Mouse (Mus musculus) heart, embryonic 16.5 days (tissue): ENCODE measurements around the gene Rai1. TPM values are rescaled to one million over a fixed set of nuclear protein-coding genes. Genes with fewer than 3 reads are reported as not detected.

Source experiments
- ATAC-seq: fragments of 200-750 bp; cut with Nextera tagmentation; replicated peaks from 2 replicates; pipeline ENCODE4 v1.8.0; 2017; ENCODE audit warnings: moderate number of reproducible peaks; ENCODE audit not compliant: insufficient read depth, low FRiP score; ENCODE audit errors: extremely low read depth
- H3K27ac ChIP-seq: fragments of 300-500 bp; sonication (generic); 2 replicates; pipeline ENCODE4 v1.5.1; 2014; ENCODE audit warnings: mild to moderate bottlenecking, low read length, control low read depth, moderate library complexity
- H3K27me3 ChIP-seq: fragments of 300-500 bp; sonication (generic); 2 replicates; pipeline ENCODE4 v1.6.1; 2014; ENCODE audit warnings: low read length, mixed read lengths; ENCODE audit not compliant: control insufficient read depth, insufficient read depth
- H3K36me3 ChIP-seq: fragments of 300-500 bp; sonication (generic); 2 replicates; pipeline ENCODE4 v1.6.1; 2014; ENCODE audit not compliant: control insufficient read depth, insufficient read depth
- H3K4me1 ChIP-seq: fragments of 300-500 bp; sonication (generic); 2 replicates; pipeline ENCODE4 v1.6.1; 2014; ENCODE audit warnings: low read length, mixed read lengths; ENCODE audit not compliant: control insufficient read depth, insufficient read depth
- H3K4me2 ChIP-seq: fragments of 300-500 bp; sonication (generic); 2 replicates; pipeline ENCODE4 v1.6.1; 2014; ENCODE audit warnings: low read depth, mild to moderate bottlenecking, control low read depth, low read length
- H3K4me3 ChIP-seq: fragments of 300-500 bp; sonication (generic); 2 replicates; pipeline ENCODE4 v1.5.1; 2014; ENCODE audit warnings: mild to moderate bottlenecking, control low read depth, low read length
- H3K9ac ChIP-seq: fragments of 300-500 bp; sonication (generic); 2 replicates; pipeline ENCODE4 v1.6.1; 2014; ENCODE audit warnings: low read length, control low read depth
- H3K9me3 ChIP-seq: fragments of 300-500 bp; sonication (generic); replicated peaks from 2 replicates; pipeline ENCODE4 v1.6.1; 2016; ENCODE audit warnings: low read length; ENCODE audit not compliant: control insufficient read depth
- WGBS: fragments of 180-500 bp; shearing (Covaris S2); extraction: QIAGEN DNeasy Blood & Tissue Kit; methylation state at CpG from one replicate; pipeline ENCODE4 v1.1.7; 2014; 5-methylcytosine and 5-hydroxymethylcytosine counted together
- polyA plus RNA-seq: library from polyadenylated mRNA; unstranded; fragments of >200 nt; fragmentation: Nextera tagmentation; extraction: Ambion mirVana; gene quantifications from 2 replicates; pipeline ENCODE4 v1.2.1, GENCODE M21; 2015

The Rai1 gene
- polyA plus RNA-seq, 1 experiment from 2014 or later = 15.7 TPM

DNA sequence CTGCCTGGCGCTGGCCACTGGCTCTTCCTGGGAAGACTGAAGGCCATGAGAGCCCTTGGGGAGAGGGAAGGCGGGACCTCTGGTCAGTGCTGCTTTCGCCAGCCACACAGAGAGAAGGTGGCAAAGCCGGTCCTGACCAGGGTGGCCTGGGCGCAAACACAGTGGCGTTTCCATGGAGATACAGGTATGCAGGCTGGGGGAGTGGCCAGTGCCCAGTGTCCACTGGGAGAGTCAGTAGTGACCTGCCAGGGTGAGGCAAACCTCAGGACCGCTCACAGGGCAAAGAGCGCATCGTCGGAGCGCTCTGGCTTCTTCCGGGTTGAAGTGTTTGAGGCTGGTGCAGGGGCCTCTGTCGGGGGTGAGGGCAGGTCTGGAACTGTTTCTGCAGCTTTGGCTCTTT lies 125.0 kb downstream of the Rai1 start:
- ATAC-seq = no peak
- Histone ChIP-seq H3K27ac (no peak overlapping the region), H3K36me3 (no peaks in the 10 kb centered on the region), H3K9ac (no peak overlapping the region), H3K27me3 (no peaks in the 10 kb centered on the region), H3K4me2 (no peak overlapping the region), H3K4me3 (no peak overlapping the region), H3K9me3 (no peaks in the 10 kb centered on the region), H3K4me1 (peaks cover 45% of the 10 kb centered on the region)
- WGBS = 73% methylated on average over 13 of the region's 13 CpGs

DNA sequence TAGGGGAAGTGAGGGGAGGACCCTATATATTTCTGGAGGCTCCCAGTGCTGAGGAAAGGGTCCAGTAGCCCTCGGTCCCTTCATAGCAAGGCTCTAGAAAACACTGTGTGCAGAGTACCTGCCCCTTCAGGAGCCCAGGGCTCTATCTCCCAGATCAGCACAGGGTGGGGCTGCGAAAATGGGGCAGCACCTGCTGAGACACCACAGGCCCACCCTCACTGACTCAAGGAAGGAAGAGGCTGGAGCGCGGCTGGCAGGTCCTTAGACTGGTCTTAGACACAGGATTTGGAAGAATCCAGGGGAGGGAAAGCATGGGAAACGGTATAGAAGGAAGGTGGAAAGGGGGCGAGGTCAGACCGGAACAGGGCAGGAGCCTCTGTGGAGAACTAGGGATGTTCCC lies 125.7 kb downstream of the Rai1 start:
- Histone ChIP-seq H3K4me2 (no peak overlapping the region), H3K9ac (no peak overlapping the region), H3K27ac (no peak overlapping the region), H3K4me1 (peaks cover 42% of the 10 kb centered on the region), H3K27me3 (no peaks in the 10 kb centered on the region), H3K4me3 (no peak overlapping the region), H3K36me3 (no peaks in the 10 kb centered on the region), H3K9me3 (no peaks in the 10 kb centered on the region)
- no peak for ATAC-seq
- 83% methylated on average over 7 of the region's 7 CpGs for WGBS

DNA sequence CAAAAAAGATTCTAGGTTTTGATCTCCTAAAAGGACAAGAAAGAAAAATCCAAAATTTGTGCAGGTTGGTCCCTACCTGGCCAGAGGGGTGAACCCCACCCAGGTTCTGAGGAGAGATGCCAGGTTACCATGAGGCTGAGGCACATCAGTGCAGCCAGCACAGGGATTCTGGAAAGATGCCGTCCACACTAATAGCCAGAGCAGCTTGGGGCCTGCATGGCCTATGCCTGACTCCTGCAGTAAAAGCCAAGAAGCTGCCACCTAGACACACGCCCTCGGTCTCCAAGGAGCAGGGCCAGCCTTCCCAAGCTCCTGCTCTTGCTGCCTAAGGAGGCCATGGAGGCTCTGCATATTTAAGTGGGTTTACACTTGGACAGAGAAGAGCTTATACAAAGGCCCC lies 126.5 kb downstream of the Rai1 start:
- WGBS = 83% methylated on average over 3 of the region's 3 CpGs
- H3K27ac ChIP-seq = no peak overlapping the region

DNA sequence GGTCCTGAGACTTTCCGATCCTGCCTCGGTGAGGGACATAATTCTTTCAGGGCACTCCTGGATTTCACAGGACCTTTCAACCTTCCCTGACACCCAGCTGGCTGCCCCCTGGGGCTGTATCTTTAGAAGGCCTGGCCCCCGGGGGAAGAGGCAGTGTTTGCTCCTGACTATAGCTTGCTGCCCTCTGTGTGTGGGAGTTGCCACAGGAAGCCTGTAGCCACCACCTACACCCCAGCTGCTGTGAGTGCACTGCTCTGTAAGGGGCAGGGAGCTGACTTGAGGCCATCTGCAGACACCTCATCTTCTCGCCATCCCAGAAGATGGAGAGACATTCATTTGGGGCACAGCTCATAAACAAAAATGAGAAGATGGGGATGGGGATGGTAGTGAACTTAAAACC lies 127.1 kb downstream of the Rai1 start:
- Histone ChIP-seq H3K27ac (peak overlapping the region; percentile 24; the same call in 1 of the 2 replicates), H3K4me2 (no peak overlapping the region), H3K36me3 (no peaks in the 10 kb centered on the region; the same call in 1 of the 2 replicates), H3K4me3 (no peak overlapping the region), H3K4me1 (peaks cover 35% of the 10 kb centered on the region), H3K9me3 (no peaks in the 10 kb centered on the region), H3K9ac (peak overlapping the region; percentile 40; the same call in 1 of the 2 replicates), H3K27me3 (no peaks in the 10 kb centered on the region)
- 49% methylated on average over 4 of the region's 4 CpGs for WGBS
- no peak for ATAC-seq

More for the DNA sequence above, 126.5 kb downstream of the Rai1 start:
- Histone ChIP-seq H3K36me3 (no peaks in the 10 kb centered on the region), H3K9me3 (no peaks in the 10 kb centered on the region), H3K4me1 (peaks cover 35% of the 10 kb centered on the region), H3K4me2 (no peak overlapping the region), H3K27me3 (no peaks in the 10 kb centered on the region), H3K4me3 (no peak overlapping the region), H3K9ac (no peak overlapping the region; the same call in 1 of the 2 replicates)
- ATAC-seq = no peak

DNA sequence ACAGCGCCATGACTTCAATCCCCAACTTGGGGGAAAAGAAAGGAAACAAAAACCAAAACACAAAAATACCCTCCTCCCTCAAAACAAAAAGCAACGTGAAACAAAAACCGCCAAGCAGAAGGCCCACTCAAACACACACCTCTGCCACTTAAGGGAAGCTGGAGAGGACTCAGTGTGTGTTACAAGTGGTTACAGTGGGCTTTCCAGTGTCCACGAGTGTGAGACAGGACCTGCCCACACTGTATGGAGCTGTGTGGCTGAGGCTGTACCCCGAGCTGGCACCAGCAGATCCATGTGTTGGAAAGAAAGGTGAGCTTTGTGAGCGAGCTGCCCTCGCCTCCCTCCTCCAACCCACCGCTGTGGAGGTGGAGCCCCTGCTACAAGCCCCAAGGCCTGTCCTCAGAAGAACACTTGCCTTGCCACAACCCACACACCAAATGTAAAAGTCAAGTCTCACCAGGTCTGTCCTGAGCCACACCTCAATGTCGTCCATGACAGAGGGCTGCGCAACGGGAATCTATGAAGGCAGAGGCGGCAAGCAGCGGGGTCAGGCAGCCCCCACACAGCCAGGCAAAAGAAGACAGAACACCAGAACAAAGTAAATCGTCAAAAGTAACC lies 127.7 kb downstream of the Rai1 start:
- Histone ChIP-seq H3K4me3 (no peak overlapping the region), H3K27me3 (no peaks in the 10 kb centered on the region), H3K27ac (peak overlapping the region; percentile 87), H3K4me2 (peak overlapping the region; percentile 5; the same call in 1 of the 2 replicates), H3K4me1 (peaks cover 35% of the 10 kb centered on the region), H3K36me3 (no peaks in the 10 kb centered on the region; the same call in 1 of the 2 replicates), H3K9me3 (no peaks in the 10 kb centered on the region), H3K9ac (peak overlapping the region; percentile 18)
- ATAC-seq = no peak
- 75% methylated on average over 14 of the region's 14 CpGs for WGBS

DNA sequence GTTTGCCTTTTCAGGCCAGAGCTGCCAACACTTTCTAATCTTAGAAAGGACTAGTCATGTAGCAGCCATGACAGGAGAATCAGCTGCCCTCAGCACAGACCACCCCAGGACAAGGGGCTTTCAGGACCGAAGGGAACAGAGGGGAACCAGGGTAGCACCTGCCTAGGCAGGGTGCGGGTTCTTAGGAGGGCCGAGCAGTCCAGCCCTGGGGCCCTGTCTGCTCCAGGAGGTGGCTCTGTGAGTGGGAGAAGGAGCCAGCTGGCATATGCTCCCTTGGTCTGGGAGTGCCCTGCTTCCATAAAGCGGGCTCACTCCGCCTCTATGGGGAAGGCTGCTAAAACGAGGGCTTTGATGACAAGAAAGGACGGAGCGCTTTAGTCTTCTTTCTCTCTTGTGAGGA lies 128.4 kb downstream of the Rai1 start:
- H3K27me3 ChIP-seq = no peaks in the 10 kb centered on the region

DNA sequence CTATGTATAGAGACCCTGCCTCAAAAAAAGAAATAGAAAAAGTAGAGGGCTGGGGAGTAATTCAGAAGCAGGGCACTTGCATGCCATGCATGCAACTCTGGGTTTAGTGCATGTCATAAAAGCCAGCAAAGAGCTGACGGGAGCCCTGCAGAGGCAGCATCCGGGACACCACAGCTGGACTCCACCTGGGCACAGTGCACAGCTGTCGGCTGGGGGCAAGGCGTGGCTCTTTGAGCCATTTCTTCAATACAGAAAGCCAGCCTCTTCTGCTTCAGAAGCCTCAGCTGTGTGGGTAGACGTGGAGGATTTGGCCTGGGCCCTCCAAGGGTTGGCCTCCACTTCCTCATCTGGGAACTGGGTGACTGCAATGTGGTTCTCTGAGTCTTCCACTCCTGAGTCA lies 130.5 kb downstream of the Rai1 start:
- ATAC-seq = no peak
- Histone ChIP-seq H3K27me3 (no peaks in the 10 kb centered on the region), H3K4me2 (no peak overlapping the region), H3K4me1 (peaks cover 21% of the 10 kb centered on the region), H3K9ac (no peak overlapping the region), H3K27ac (no peak overlapping the region), H3K9me3 (peaks cover 4% of the 10 kb centered on the region; the same call in 1 of the 2 replicates), H3K36me3 (peaks cover 4% of the 10 kb centered on the region), H3K4me3 (no peak overlapping the region)
- 87% methylated on average over 5 of the region's 5 CpGs for WGBS

More for the DNA sequence above, 128.4 kb downstream of the Rai1 start:
- Histone ChIP-seq H3K36me3 (no peaks in the 10 kb centered on the region; the same call in 1 of the 2 replicates), H3K4me2 (no peak overlapping the region), H3K4me3 (no peak overlapping the region), H3K4me1 (peaks cover 33% of the 10 kb centered on the region), H3K9ac (peak overlapping the region; percentile 39), H3K27ac (peak overlapping the region; percentile 87), H3K9me3 (no peaks in the 10 kb centered on the region)
- WGBS = 59% methylated on average over 8 of the region's 8 CpGs
- ATAC-seq = peak; percentile 21; the same call in 1 of the 2 replicates

DNA sequence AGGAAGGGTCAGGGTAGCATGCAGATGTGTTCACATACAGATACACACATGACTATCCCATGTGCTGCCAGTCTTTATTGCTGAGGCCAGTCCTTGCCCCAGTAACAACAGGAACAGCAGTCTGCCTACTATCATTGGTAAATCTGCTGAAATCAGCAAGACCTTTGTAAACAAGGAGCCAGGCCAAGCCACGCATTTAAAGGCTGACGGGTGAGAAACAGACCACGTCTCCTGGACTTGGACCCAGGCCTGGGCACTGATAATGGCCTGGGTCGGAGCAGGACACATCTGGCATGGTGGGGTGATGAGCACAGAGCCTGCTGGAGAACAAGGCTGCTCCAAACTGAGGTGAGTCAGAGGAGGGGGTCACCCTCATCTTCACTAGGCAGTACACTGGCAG lies 135.7 kb downstream of the Rai1 start:
- Histone ChIP-seq H3K27me3 (no peaks in the 10 kb centered on the region), H3K4me1 (0 out of 2 replicates have a peak, but pooled peaks cover 4% of the 10 kb centered on the region), H3K27ac (no peak overlapping the region), H3K36me3 (peaks cover 23% of the 10 kb centered on the region), H3K9me3 (peaks cover 4% of the 10 kb centered on the region; the same call in 1 of the 2 replicates), H3K4me3 (no peak overlapping the region), H3K9ac (no peak overlapping the region), H3K4me2 (no peak overlapping the region)
- WGBS = 61% methylated on average over 4 of the region's 4 CpGs
- ATAC-seq = no peak

DNA sequence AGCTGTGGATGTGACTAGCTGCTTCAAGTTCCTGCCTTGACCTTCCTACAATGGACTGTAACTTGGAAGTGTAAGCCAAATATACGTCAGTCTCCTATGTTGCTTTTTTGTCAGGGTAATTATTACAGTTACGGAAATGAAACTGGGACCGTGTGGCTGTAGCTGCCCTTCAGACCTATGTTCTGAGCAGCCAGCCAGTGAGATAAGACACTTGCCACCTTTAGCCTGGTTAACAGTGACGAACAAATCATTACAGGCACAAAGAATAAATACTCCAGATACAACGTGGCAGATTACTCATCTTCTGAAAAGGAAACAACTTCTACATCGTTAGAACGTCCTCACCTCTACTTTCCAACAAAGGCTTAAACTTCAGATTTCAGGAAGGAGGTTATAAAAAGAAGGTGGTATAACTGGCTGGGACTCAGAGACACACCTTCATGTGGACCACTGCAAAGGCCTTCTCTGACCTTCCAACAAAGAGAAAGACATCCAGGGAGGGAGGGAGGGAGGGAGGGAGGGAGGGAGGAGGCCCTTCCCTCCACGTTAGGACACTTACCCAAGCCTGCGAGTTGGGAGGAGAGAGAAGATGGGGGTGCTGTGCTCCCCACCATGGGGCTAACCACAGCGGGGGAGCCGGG lies 139.8 kb downstream of the Rai1 start:
- Histone ChIP-seq H3K36me3 (peaks cover 23% of the 10 kb centered on the region), H3K4me1 (peaks cover 11% of the 10 kb centered on the region; the same call in 1 of the 2 replicates), H3K4me2 (0 out of 2 replicates have a peak overlapping the region, but pooled peaks have one; percentile 8), H3K27ac (peak overlapping the region; percentile 54), H3K9ac (no peak overlapping the region), H3K4me3 (no peak overlapping the region), H3K9me3 (peaks cover 4% of the 10 kb centered on the region; the same call in 1 of the 2 replicates), H3K27me3 (no peaks in the 10 kb centered on the region)
- ATAC-seq = no peak
- WGBS = 54% methylated on average over 11 of the region's 11 CpGs
